Mouse (Mus musculus) stomach, postnatal 0 days (tissue): ENCODE results near the gene Krt79. TPM values are rescaled to one million over a fixed set of nuclear protein-coding genes. Genes with fewer than 3 reads are reported as not detected.

Experiments used
- ATAC-seq: fragments of 200-750 bp; cut with Nextera tagmentation; 2 replicates; pipeline ENCODE4 v1.8.0; 2017; ENCODE audit not compliant: low FRiP score, low TSS enrichment
- DNase-seq: peaks from one replicate; pipeline ENCODE4 v3.0.0-alpha.2; 2016; ENCODE audit warnings: low spot score
- H3K27ac ChIP-seq: fragments of 300-500 bp; sonication (generic); replicated peaks from 2 replicates; pipeline ENCODE4 v1.5.1; 2014; ENCODE audit warnings: mild to moderate bottlenecking, control low read depth
- H3K27me3 ChIP-seq: fragments of 300-500 bp; sonication (generic); 2 replicates; pipeline ENCODE4 v1.6.1; 2014; ENCODE audit warnings: low read length; ENCODE audit not compliant: control insufficient read depth, insufficient read depth
- H3K36me3 ChIP-seq: fragments of 300-500 bp; sonication (generic); 2 replicates; pipeline ENCODE4 v1.6.1; 2014; ENCODE audit warnings: low read length, mixed read lengths; ENCODE audit not compliant: control insufficient read depth, insufficient read depth
- H3K4me1 ChIP-seq: fragments of 300-500 bp; sonication (generic); replicated peaks from 2 replicates; pipeline ENCODE4 v1.6.1; 2014; ENCODE audit warnings: antibody characterized with exemption; ENCODE audit not compliant: control insufficient read depth, insufficient read depth
- H3K4me2 ChIP-seq: fragments of 300-500 bp; sonication (generic); replicated peaks from 2 replicates; pipeline ENCODE4 v1.6.1; 2014; ENCODE audit warnings: low read depth, mild to moderate bottlenecking, control low read depth, moderate library complexity
- H3K4me3 ChIP-seq: fragments of 300-500 bp; sonication (generic); 2 replicates; pipeline ENCODE4 v1.5.1; 2014; ENCODE audit warnings: low read depth, low read length, control low read depth
- H3K9ac ChIP-seq: fragments of 300-500 bp; sonication (generic); 2 replicates; pipeline ENCODE4 v1.6.1; 2014; ENCODE audit warnings: mild to moderate bottlenecking, low read length, control low read depth, mixed read lengths
- H3K9me3 ChIP-seq: fragments of 300-500 bp; sonication (generic); 2 replicates; pipeline ENCODE4 v1.6.1; 2016; ENCODE audit warnings: low read length; ENCODE audit not compliant: control insufficient read depth
- CTCF ChIP-seq: IDR thresholded peaks from 2 replicates; pipeline ENCODE4 v1.5.1; 2016; ENCODE audit warnings: antibody characterized with exemption, low read depth, mild to moderate bottlenecking, moderate library complexity
- EP300 ChIP-seq: optimal IDR thresholded peaks from 2 replicates; pipeline ENCODE3; 2016; ENCODE audit warnings: antibody characterized with exemption
- WGBS: fragments of 180-500 bp; shearing (Covaris S2); extraction: QIAGEN DNeasy Blood & Tissue Kit; methylation state at CpG from one replicate; pipeline ENCODE4 v1.1.7; 2014; 5-methylcytosine and 5-hydroxymethylcytosine counted together
- polyA plus RNA-seq: library from polyadenylated mRNA; unstranded; fragments of >200 nt; fragmentation: Nextera tagmentation; extraction: Ambion mirVana; gene quantifications from 2 replicates; pipeline ENCODE4 v1.2.1, GENCODE M21; 2015

Krt79 gene
- polyA plus RNA-seq, 1 experiment from 2014 or later, result 12.2 TPM

DNA sequence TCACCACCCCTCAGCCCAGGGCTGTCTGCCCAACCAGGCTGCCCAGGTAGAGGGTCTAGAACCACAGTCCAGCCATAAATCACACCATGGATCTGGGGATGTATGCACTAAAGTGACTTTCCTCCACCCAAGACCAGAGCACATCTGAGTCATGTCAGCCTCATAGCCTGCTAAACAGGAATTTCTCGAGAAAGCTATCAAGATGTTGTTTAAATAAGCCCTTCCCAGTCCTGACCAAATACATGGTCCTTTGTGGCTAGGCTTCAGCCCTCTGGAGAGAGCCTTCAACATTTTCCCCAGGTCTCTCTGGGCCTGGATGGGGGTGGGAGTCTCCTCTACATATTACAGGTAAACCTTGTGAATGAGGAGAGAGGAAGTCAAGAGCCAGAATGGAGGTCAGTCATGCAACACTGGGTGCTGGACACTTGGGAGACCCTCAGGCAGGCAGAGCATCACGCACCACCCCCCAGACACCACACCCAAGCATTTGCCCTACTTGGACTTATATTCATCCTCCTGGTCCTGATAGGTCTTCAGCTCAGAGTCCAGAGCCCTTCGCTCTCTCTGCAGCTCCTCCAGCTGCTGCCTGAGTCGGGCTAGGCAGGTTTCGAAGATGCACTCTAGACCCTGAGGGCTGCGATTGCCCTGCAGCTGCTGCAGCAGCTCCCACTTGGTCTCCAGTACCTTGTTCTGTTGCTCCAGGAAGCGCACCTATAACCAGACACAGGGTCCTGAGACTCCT lies 12.8 kb upstream of the Krt79 start:
- peak overlapping the region; percentile 13; the same call in 1 of the 2 replicates for H3K9ac ChIP-seq
- peak; percentile 95 for ATAC-seq
- H3K4me2 ChIP-seq, result peak overlapping the region; percentile 25
- peak; percentile 64 for DNase-seq
- peaks cover 7% of the 10 kb centered on the region; the same call in 1 of the 2 replicates for H3K4me1 ChIP-seq
- no peak for TF ChIP-seq CTCF
- no peak for TF ChIP-seq EP300
- WGBS, result 60% methylated on average over 7 of the region's 7 CpGs
- H3K27me3 ChIP-seq, result no peaks in the 10 kb centered on the region
- peak overlapping the region; percentile 92 for H3K27ac ChIP-seq
- no peaks in the 10 kb centered on the region for H3K36me3 ChIP-seq
- H3K9me3 ChIP-seq, result no peaks in the 10 kb centered on the region
- no peak overlapping the region for H3K4me3 ChIP-seq

DNA sequence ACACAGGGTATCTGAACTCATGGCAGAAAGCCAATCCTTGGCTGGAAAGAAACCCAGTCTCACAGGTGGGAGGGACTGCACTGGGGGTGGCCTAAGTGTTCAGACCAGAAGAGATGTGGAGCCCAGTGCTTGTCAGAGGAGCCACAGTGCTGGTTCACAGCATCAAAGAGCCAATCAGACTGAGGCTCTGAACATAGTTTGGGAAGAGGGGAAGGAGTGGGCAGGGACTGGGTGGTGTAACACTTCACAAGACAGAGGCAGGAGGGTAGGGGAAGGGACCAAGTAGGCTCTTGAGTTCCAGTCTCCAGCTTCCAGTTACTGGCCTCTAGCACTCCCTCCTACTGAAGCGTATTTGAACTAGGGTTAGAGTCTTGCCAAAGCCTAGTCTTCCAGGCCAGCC lies 5.3 kb upstream of the Krt79 start:
- no peak overlapping the region for H3K4me2 ChIP-seq
- H3K4me1 ChIP-seq, result no peaks in the 10 kb centered on the region; the same call in 1 of the 2 replicates
- no peak for ATAC-seq
- TF ChIP-seq CTCF (no peak), EP300 (no peak)
- 72% methylated on average over 1 of the region's 1 CpGs for WGBS
- no peaks in the 10 kb centered on the region for H3K36me3 ChIP-seq
- no peaks in the 10 kb centered on the region for H3K9me3 ChIP-seq
- H3K4me3 ChIP-seq, result no peak overlapping the region
- H3K27ac ChIP-seq, result no peak overlapping the region
- no peak overlapping the region for H3K9ac ChIP-seq
- H3K27me3 ChIP-seq, result no peaks in the 10 kb centered on the region
- DNase-seq, result no peak

DNA sequence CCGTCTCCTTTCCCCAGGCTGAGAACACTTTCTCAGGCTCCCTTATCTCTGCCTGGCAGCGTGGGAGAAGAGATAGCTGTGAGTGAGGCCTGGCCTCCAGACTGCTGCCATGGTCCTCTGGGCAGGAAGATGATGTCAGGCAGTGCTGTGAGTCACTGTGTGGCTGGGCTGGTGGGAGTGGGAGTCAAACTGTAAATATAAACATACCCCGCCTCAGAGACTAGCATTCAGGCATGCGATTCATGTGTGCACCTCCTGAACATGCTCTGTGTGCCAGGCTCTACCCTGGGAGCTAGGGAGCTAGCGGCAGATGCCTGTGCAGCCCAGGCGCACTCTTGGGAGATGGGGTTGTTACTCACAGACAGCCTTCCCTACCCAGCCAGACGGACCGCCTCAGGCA lies 1.8 kb upstream of the Krt79 start:
- H3K4me1 ChIP-seq, result no peaks in the 10 kb centered on the region; the same call in 1 of the 2 replicates
- H3K9ac ChIP-seq, result no peak overlapping the region
- DNase-seq (peak; percentile 55), ATAC-seq (peak; percentile 51; the same call in 1 of the 2 replicates)
- no peak overlapping the region for H3K4me2 ChIP-seq
- TF ChIP-seq EP300, result no peak
- no peak for TF ChIP-seq CTCF
- 0 out of 2 replicates have a peak overlapping the region, but pooled peaks have one; percentile 13 for H3K27ac ChIP-seq
- H3K27me3 ChIP-seq, result no peaks in the 10 kb centered on the region
- H3K9me3 ChIP-seq, result no peaks in the 10 kb centered on the region
- no peaks in the 10 kb centered on the region for H3K36me3 ChIP-seq
- no peak overlapping the region for H3K4me3 ChIP-seq
- 37% methylated on average over 8 of the region's 8 CpGs for WGBS

DNA sequence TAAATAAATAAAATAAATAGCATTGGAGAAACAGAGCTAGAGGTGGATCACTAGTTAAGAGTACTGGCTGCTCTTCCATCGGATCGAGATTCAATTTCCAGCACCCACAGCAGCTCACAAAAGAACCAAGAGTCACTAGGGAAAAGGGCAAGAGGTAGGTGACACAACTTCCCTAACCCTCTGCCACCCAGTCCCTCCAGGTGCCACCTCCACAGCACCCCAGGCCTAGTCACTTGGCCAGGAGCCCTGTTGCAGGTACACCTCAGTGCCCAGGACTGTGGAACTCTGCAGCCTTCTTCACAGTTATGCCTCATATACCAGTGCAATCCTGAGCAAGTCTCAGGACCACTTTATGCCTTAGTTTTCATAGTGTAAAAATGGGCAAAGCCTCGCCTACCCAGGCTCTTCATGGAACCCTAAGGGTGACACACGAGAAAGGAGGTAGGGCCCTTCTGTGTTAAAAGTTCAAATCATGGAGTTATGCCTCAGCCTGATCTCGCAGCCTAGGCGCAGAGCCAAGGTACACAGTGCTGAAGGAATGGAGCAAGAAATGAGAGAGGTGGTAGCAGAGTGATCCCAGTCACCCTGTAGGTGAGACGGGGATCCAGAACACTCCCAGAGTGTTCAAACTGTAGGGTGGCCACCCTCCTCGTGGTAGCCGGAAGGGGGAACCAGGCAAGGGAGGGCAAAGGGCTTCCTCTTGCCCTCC lies 1.4 kb downstream of the Krt79 start:
- H3K36me3 ChIP-seq, result no peaks in the 10 kb centered on the region
- H3K9ac ChIP-seq, result no peak overlapping the region
- H3K4me3 ChIP-seq, result no peak overlapping the region
- H3K27me3 ChIP-seq, result no peaks in the 10 kb centered on the region
- 46% methylated on average over 9 of the region's 9 CpGs for WGBS
- H3K9me3 ChIP-seq, result no peaks in the 10 kb centered on the region
- H3K4me2 ChIP-seq, result no peak overlapping the region
- ATAC-seq (peak; percentile 84), DNase-seq (peak; percentile 81)
- H3K4me1 ChIP-seq, result no peaks in the 10 kb centered on the region; the same call in 1 of the 2 replicates
- TF ChIP-seq CTCF (no peak), EP300 (no peak)
- H3K27ac ChIP-seq, result peak overlapping the region; percentile 81

DNA sequence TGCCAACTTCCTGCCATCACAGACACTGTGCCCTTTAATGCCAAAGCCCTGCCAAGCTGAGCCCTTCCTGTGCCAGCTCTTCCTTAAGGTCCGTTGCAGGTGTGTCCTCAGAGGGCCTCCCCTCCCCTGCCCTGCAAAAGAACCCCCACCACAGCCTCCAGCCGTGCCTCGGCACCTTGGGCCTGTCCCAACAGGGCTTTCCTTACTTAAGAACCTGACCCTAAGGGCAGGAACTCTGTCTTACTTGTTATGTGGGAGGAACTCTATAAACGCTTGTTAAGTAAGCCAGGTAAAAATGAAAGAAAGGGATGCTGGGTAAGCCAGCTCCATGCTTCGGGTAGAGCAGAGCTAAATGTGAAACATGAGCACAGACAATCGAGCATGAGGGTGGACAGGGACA lies 7.1 kb downstream of the Krt79 start:
- DNase-seq (no peak), ATAC-seq (no peak)
- TF ChIP-seq EP300 (no peak), CTCF (no peak)
- Histone ChIP-seq H3K36me3 (no peaks in the 10 kb centered on the region), H3K4me2 (no peak overlapping the region), H3K27ac (no peak overlapping the region), H3K4me3 (no peak overlapping the region), H3K9me3 (no peaks in the 10 kb centered on the region), H3K27me3 (no peaks in the 10 kb centered on the region), H3K9ac (no peak overlapping the region), H3K4me1 (no peaks in the 10 kb centered on the region; the same call in 1 of the 2 replicates)
- 47% methylated on average over 6 of the region's 6 CpGs for WGBS

DNA sequence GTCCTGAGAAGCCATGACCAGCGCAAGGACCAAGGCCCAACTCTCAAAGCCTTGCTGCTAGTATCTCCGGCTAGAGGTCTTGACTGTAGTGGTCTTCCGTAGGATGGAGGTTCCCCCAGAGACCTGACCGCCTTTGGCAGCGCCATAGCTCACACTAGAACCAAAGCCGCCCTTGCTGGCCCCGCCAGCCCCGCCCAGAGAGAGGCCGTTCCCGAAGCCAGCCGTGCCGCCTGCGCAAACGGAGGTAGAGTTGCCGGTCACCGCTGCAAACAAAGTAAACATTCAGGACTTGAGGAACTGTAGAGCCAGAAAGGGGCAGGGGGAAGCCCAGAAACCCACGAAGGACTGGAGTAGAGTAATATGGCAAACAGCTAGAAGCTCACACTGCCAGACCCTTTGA lies 10.5 kb downstream of the Krt79 start:
- Histone ChIP-seq H3K9me3 (no peaks in the 10 kb centered on the region), H3K4me3 (peak overlapping the region; percentile 27), H3K9ac (peak overlapping the region; percentile 48), H3K36me3 (no peaks in the 10 kb centered on the region), H3K4me1 (no peaks in the 10 kb centered on the region; the same call in 1 of the 2 replicates), H3K27ac (peak overlapping the region; percentile 74), H3K4me2 (peak overlapping the region; percentile 47), H3K27me3 (no peaks in the 10 kb centered on the region)
- peak; percentile 90 for DNase-seq
- ATAC-seq, result peak; percentile 81
- TF ChIP-seq CTCF, result no peak
- TF ChIP-seq EP300, result no peak
- WGBS, result 5% methylated on average over 17 of the region's 17 CpGs
